Mouse (Mus musculus) olfactory bulb, adult 2 months (tissue): ENCODE measurements around the gene Map3k3.
A peak's percentile ranks its signal among the peaks of the same experiment; 100 is the strongest.

Experiments used
- CTCF ChIP-seq: fragments of 200-500 bp; IDR thresholded peaks from 2 replicates; pipeline ENCODE4 v1.5.1; 2012; ENCODE audit warnings: low read depth, mild to moderate bottlenecking, low read length, moderate library complexity; ENCODE audit not compliant: insufficient read depth
- POLR2A ChIP-seq: fragments of 200-500 bp; IDR thresholded peaks from 2 replicates; pipeline ENCODE4 v1.6.1; 2012; ENCODE audit warnings: mild to moderate bottlenecking, low read depth, low read length, moderate library complexity; ENCODE audit not compliant: insufficient read depth

DNA sequence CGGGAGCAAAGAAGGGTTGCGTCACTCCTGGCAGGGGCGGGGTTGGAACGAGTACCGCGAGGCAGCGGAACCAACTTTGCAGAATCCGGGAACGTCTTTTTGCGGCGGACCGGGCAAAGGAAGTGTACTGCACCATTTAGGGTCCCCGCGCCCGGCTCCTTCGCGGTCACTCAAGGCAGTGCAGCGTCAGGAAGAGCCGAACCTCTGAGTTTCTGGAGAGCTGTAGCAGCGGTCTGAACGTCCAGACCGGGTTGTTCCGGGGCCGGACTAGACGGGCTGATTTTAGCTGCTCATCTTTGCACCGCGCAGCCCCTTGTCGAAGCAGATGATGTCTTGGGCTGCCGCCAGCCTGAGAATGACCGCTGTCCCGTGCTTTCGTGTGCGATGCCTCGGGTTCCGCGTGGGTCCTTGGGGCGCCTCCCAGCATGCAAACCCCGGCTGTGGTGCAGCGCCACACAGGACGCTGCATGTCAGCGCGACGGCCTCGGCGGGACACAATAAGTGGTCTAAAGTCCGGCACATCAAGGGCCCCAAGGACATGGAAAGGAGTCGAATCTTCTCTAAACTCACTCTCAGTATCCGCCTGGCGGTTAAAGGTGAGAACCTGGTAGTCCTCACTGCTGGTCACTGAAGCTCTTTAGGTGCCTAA lies 18.4 kb upstream of the Map3k3 start, which contains the start of gene Taco1:
- TF ChIP-seq CTCF (no peak), POLR2A (peak; percentile 78)
